Mouse (Mus musculus): Measurements from ENCODE around the gene Pde6h.

GRCm38 (mm10) chr6:136979274-136980082 is 55.8 kb downstream of the Pde6h start:
- TF ChIP-seq POLR2A (IDR thresholded peaks at IDR 0.05; ENCODE audit: insufficient read length, low read depth): no peak
- TF ChIP-seq MAX (IDR thresholded peaks at IDR 0.05; ENCODE audit: low read depth): no peak
- no peak for TF ChIP-seq POLR2AphosphoS2 (IDR thresholded peaks at IDR 0.05; ENCODE audit: insufficient read length, low read depth)
- TF ChIP-seq MYOD1 (IDR thresholded peaks at IDR 0.05; ENCODE audit: control insufficient read depth in 1 of 3, insufficient read length in 2 of 3, low read depth in 2 of 3): no peak
- no peak for TF ChIP-seq USF1 (IDR thresholded peaks at IDR 0.05; ENCODE audit: low read depth)
- no peak for TF ChIP-seq TCF12 (IDR thresholded peaks at IDR 0.05; ENCODE audit: insufficient read depth, poor library complexity, severe bottlenecking)
- no peak for TF ChIP-seq MYOG (IDR thresholded peaks at IDR 0.05; ENCODE audit: control insufficient read depth in 1 of 3, insufficient read depth in 1 of 3, insufficient read length in 2 of 3, low read depth in 2 of 3)
